Mouse (Mus musculus) splenic B cell, adult 2 months (primary cell): ENCODE measurements at regions not wholly inside any gene's neighbourhood (a gene's known extent, or its start where the extent isn't known, plus 50 kb on each side); places are given as distances from the start of the nearest gene placed in this dataset.

Experiments used
- DNase-seq: peaks from one replicate; pipeline ENCODE4 v3.0.0-alpha.2; 2011; ENCODE audit warnings: low read depth, low spot score
- H3K27me3 ChIP-seq: 2 replicates; pipeline ENCODE4 v1.6.1; 2012; ENCODE audit warnings: mild to moderate bottlenecking, low read length, moderate library complexity, mixed read lengths; ENCODE audit not compliant: control insufficient read depth, poor library complexity, insufficient read depth, severe bottlenecking
- H3K36me3 ChIP-seq: 2 replicates; pipeline ENCODE4 v1.6.1; 2012; ENCODE audit warnings: mild to moderate bottlenecking, low read length, moderate library complexity, mixed read lengths; ENCODE audit not compliant: control insufficient read depth, poor library complexity, insufficient read depth, severe bottlenecking

DNA sequence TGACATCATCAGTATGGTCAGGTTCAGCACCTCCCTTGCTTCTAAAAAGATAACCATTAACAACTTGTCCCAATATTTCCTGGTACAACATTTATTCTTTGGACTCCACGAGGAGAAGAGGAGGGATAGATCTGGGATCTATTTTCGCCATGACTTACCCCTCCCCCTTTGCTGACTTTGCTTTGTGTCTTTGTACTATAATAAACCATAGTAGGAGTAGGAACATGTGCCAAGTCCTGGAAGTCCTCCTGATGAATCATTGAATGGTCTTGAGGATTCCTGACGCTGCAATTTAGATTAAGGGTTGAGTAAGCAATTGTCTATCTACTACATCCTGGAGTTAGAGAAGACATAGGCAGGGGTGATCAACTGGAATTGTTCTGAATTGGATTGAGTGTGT is 71.2 kb downstream of the Rbm11 start:
- DNase-seq: no peak
- H3K36me3 ChIP-seq: no peaks in the 10 kb centered on the region
- no peaks in the 10 kb centered on the region for H3K27me3 ChIP-seq

DNA sequence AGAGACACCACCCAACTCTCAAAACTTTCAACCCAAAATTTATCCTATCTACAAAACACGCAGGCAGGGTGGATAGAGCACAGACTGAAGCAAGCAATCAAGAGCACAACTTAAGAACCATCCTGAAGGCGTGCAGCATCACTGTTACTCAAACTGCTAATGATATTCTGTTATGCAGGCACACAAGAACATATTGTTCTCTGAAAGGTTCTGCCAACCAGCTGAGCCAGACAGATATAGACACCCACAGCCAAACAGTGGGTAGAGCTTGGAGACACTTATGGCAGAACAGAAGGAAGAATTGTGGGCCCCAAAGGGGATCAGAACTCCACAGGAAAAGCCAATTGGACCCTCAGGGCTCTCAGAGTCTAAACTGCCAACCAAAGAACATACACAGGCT is 74.9 kb downstream of the Rbm11 start:
- Histone ChIP-seq H3K36me3 (no peaks in the 10 kb centered on the region), H3K27me3 (no peaks in the 10 kb centered on the region)
- no peak for DNase-seq

DNA sequence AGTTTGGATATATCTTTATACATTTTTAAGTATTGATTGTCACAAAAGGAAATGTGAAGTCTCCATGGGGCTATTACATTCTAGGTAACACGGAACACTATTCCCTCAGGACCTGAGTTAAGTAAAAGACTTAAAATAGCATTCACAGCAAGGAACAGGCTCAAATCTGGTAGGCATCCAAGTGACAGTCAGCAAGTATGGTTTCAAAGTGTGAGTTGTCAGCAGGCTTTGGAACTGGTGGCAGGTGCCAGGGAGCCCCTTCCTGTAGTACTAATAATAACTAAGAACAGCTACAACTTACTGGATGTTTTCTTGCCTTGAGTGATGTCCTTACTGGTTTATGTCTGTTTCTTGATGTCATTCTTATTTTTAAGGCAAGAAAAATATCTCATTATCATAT is 79.5 kb downstream of the Rbm11 start:
- DNase-seq: no peak
- Histone ChIP-seq H3K36me3 (no peaks in the 10 kb centered on the region), H3K27me3 (no peaks in the 10 kb centered on the region)

DNA sequence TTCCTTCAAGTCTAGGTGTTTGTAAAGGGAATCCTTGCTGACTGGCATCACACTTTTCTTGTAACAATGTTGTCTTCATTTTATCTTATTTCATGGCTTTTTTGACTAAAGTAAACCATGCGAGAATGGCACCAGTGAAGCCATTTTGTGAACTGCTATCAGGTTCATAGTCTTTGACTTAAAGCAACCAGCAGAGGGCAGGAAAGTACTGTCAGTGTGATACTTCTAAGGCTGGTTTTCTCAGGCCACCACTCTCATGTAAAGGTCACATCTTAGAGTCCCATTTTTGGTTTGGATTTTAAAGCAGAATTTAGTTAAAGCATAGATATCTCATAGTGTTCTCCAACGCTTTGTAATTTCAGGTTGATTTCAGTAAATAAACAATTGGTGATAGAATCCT is 83.2 kb downstream of the Rbm11 start:
- DNase-seq: peak; percentile 68
- Histone ChIP-seq H3K27me3 (no peaks in the 10 kb centered on the region), H3K36me3 (no peaks in the 10 kb centered on the region)

DNA sequence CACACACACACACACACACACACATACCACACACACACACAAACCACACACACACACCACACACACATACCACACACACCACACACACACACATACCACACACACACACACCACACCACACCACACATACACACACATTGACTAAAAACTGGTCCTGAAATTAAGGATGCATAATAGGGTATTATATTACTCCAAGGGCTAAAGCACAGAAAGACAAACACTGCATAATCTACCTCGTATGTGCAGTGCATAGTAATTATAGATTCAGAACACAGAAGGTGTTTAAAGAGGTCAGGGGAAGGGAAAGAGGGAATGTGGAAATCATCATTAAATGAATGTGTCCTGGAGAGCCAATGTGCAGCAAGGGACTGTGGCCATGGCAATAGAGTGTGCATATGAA is 84.5 kb downstream of the Rbm11 start:
- H3K36me3 ChIP-seq: no peaks in the 10 kb centered on the region
- no peak for DNase-seq
- no peaks in the 10 kb centered on the region for H3K27me3 ChIP-seq
